Mouse (Mus musculus) Muller cell, postnatal 12 days (primary cell): ENCODE measurements around the gene Actl7a.

Experiments used
- DNase-seq: peaks from one replicate; pipeline ENCODE4 v3.0.0-alpha.2; 2015; ENCODE audit errors: inconsistent ontology term

Actl7a gene

GRCm38 (mm10) chr4:56757693-56758092, 14.5 kb downstream of the Actl7a start:
- no peak for DNase-seq

DNA sequence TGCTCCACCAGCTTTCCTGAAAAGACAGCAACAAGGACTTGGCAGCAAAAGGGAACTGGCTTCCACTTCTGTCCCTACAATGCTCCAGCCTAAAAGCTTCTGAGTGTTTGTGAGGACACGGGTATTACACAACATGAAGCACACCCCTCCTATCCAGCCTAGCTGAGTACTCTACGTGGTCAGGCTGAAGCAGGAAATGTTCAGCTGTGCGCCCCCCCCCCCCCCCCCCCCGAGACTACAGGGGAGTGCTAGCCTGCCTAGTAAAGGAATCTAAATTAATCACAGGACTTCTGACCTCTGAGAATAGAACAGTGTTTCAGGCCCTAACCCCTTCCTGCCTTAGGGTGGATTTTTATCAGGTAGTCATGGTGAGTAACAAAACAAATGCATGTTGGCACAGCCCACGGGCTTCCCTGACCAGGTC, 24.7 kb downstream of the Actl7a start:
- no peak for DNase-seq

DNA sequence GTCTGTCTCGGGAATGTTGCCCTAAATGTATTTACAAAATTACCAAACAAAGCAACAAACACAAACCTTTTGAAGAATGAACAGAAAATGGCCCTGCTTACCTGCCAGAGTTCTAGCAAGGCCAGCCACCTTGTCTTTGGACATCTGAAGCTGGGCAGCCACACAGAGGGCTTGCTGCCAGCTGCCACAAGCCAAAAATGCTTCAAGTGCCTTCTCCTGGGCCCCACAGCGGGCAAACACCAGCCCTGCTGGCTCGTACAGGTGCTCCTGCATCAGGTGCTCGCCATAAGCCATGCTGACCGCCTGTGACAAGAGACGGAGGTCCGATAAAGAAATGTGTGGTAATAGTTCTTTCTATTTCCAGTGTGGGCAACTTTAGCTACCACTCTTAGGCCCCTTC, 25.7 kb downstream of the Actl7a start:
- no peak for DNase-seq

- DNase-seq = no peak
Observed at GRCm38 (mm10) chr4:56771065-56771464, 27.9 kb downstream of the Actl7a start.

DNA sequence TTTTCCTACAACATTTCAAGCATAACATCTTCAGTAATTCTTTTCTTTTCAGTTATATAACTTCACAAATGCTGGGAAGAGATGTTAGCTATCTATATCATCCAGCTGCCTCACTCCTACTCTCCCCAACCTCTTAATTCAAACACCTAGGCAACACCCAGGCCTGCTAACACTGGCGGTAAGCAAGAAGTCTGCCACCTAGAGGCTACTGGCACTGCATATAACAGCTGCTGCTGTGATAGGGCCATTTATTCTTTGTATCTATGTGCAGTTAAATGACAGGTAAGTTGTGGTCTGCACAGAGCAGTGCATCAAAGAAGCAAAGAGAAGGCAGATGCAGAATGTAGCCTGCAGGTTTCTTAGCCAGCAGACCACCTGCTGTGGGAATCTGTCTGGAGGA, 48.2 kb downstream of the Actl7a start:
- no peak for DNase-seq
